ENCODE assay signal across 31 mouse cellular contexts in genomic region chr3:93559961-93560360, GRCm38 (mm10). TPM values are rescaled to one million over a fixed set of nuclear protein-coding genes. Genes with fewer than 3 reads are reported as not detected.
A peak's percentile ranks its signal among the peaks of the same experiment; 100 is the strongest.
DNase-seq lines count a peak whose midpoint lies in the region; ATAC-seq and TF ChIP-seq lines count a peak whose summit lies in the region.
"Had no signal": no experiment of that assay in that cellular context is flagged by ENCODE, and none has a peak within 500 bp of the region (broad histone marks: within the 10 kb centered on the region; RNA-seq: fewer than 3 reads in every experiment).

No protein-coding gene starts in this region.

- H3K4me3 ChIP-seq in gastrocnemius, adult 2 months: peak overlapping the region; percentile 80
- H3K4me3 ChIP-seq in intestine, postnatal 0 days (ENCODE audit: low read depth, low read length): no peak overlapping the region
- H3K4me3 ChIP-seq in intestine, embryonic 15.5 days (replicated peaks): no peak overlapping the region
- H3K4me3 ChIP-seq in megakaryocyte, embryonic 14.5 days (replicated peaks): peak overlapping the region; percentile 71
- H3K4me3 ChIP-seq in myocyte: no peak overlapping the region
- H3K4me3 ChIP-seq in thymus, adult 2 months (ENCODE audit: control insufficient read depth, insufficient read depth, low read length): no peak overlapping the region
- H3K4me3 ChIP-seq: embryonic facial prominence, embryonic 13.5 days; embryonic facial prominence, embryonic 15.5 days; erythroblast, embryonic 14.5 days; forebrain, embryonic 10.5 days; forebrain, embryonic 13.5 days; forebrain, embryonic 15.5 days had no signal

- H3K27ac ChIP-seq in gastrocnemius, adult 2 months: no peak overlapping the region
- no peak overlapping the region for H3K27ac ChIP-seq in intestine, postnatal 0 days (ENCODE audit: low read depth, low read length)
- no peak overlapping the region for H3K27ac ChIP-seq in intestine, embryonic 15.5 days
- H3K27ac ChIP-seq in thymus, adult 2 months (ENCODE audit: control insufficient read depth, insufficient read depth, low read length): no peak overlapping the region
- H3K27ac ChIP-seq: embryonic facial prominence, embryonic 13.5 days; embryonic facial prominence, embryonic 15.5 days; forebrain, embryonic 10.5 days; forebrain, embryonic 13.5 days; forebrain, embryonic 15.5 days had no signal

- H3K79me2 ChIP-seq in myocyte (ENCODE audit: control insufficient read depth, insufficient read depth): peaks cover 77% of the 10 kb centered on the region

- no peak for DNase-seq in gastrocnemius, adult 2 months
- no peak for DNase-seq in gastrocnemius, postnatal 36 days
- DNase-seq in thymus, adult 2 months: no peak
- DNase-seq: adrenal gland, adult 2 months; adrenal gland, postnatal 14 days; adrenal gland, postnatal 36 days; B cell, adult 2 months; cerebellum, adult 11 months; cerebellum, adult 18-20 months; cerebellum, adult 8-10 months; cerebellum, adult 9-11 months; cerebellum, postnatal 14 days; cerebellum, postnatal 36 days; embryo, embryonic 11 days; forebrain, postnatal 0 days had no signal

- H3K4me1 ChIP-seq in intestine, postnatal 0 days (replicated peaks; ENCODE audit: control insufficient read depth, insufficient read depth, low read length): peaks cover 17% of the 10 kb centered on the region
- H3K4me1 ChIP-seq in intestine, embryonic 15.5 days (replicated peaks): peaks cover 16% of the 10 kb centered on the region
- peaks cover 85% of the 10 kb centered on the region for H3K4me1 ChIP-seq in megakaryocyte, embryonic 14.5 days
- peaks cover 18% of the 10 kb centered on the region for H3K4me1 ChIP-seq in thymus, adult 2 months (replicated peaks; ENCODE audit: control insufficient read depth, insufficient read depth, low read length)

- H3K36me3 ChIP-seq in intestine, postnatal 0 days (ENCODE audit: control insufficient read depth, insufficient read depth): peaks cover 52% of the 10 kb centered on the region
- H3K36me3 ChIP-seq in intestine, embryonic 15.5 days: 0 out of 2 replicates have a peak, but pooled peaks cover 2% of the 10 kb centered on the region
- peaks cover 79% of the 10 kb centered on the region for H3K36me3 ChIP-seq in megakaryocyte, embryonic 14.5 days (replicated peaks; ENCODE audit: low read length)
- H3K36me3 ChIP-seq in myocyte (ENCODE audit: control insufficient read depth, insufficient read depth): peaks cover 66% of the 10 kb centered on the region
- peaks cover 44% of the 10 kb centered on the region for H3K36me3 ChIP-seq in thymus, adult 2 months (ENCODE audit: control insufficient read depth, insufficient read depth, low read length)
- H3K36me3 ChIP-seq: forebrain, embryonic 10.5 days; forebrain, embryonic 15.5 days; G1E had no signal

- H3K9me3 ChIP-seq in intestine, postnatal 0 days (ENCODE audit: control insufficient read depth): no peaks in the 10 kb centered on the region
- H3K9me3 ChIP-seq in intestine, embryonic 15.5 days: no peaks in the 10 kb centered on the region
- H3K9me3 ChIP-seq in megakaryocyte, embryonic 14.5 days: no peaks in the 10 kb centered on the region
- H3K9me3 ChIP-seq: embryonic facial prominence, embryonic 13.5 days; embryonic facial prominence, embryonic 15.5 days; forebrain, embryonic 10.5 days; forebrain, embryonic 13.5 days; forebrain, embryonic 15.5 days had no signal

- intact Hi-C loops in gastrocnemius, adult 2 months (cut with DNase I): no loop called here
- intact Hi-C loops in gastrocnemius, postnatal 36 days (cut with DNase I): no loop called here

- no peak for ATAC-seq in intestine, postnatal 0 days
- ATAC-seq in intestine, embryonic 15.5 days: no peak
- no peak for ATAC-seq in megakaryocyte, adult 5-6 weeks (ENCODE audit: poor library complexity, severe bottlenecking)
- ATAC-seq: activated CD4-positive, CD25-positive, alpha-beta regulatory T cell, adult 4 months; CD4-positive, CD25-positive, alpha-beta regulatory T cell, adult 4 months; forebrain, embryonic 13.5 days; forebrain, embryonic 15.5 days; forebrain, postnatal 0 days; Patski had no signal

- 78% methylated on average over 6 of the region's 6 CpGs for WGBS in intestine, postnatal 0 days
- 85% methylated on average over 6 of the region's 6 CpGs for WGBS in intestine, embryonic 15.5 days
- WGBS in thymus, adult 2 months: 94% methylated on average over 6 of the region's 6 CpGs

- no peak overlapping the region for H3K9ac ChIP-seq in intestine, postnatal 0 days (ENCODE audit: low read depth, low read length)
- no peak overlapping the region for H3K9ac ChIP-seq in intestine, embryonic 15.5 days
- H3K9ac ChIP-seq: embryonic facial prominence, embryonic 13.5 days; embryonic facial prominence, embryonic 15.5 days; forebrain, embryonic 13.5 days; forebrain, embryonic 15.5 days; forebrain, postnatal 0 days had no signal

- no peak overlapping the region for H3ac ChIP-seq in myocyte (ENCODE audit: control insufficient read depth, insufficient read length)

- no peak for TF ChIP-seq POLR2A in myocyte (IDR thresholded peaks at IDR 0.05; ENCODE audit: insufficient read length, low read depth)
- TF ChIP-seq POLR2A in thymus, adult 2 months (IDR thresholded peaks at IDR 0.05; ENCODE audit: control insufficient read depth, extremely low read depth, insufficient read depth, low read length, poor library complexity): no peak

- H3K27me3 ChIP-seq in intestine, postnatal 0 days (replicated peaks; ENCODE audit: control insufficient read depth, insufficient read depth, low read length): no peaks in the 10 kb centered on the region
- no peaks in the 10 kb centered on the region for H3K27me3 ChIP-seq in intestine, embryonic 15.5 days (replicated peaks)
- H3K27me3 ChIP-seq in megakaryocyte, embryonic 14.5 days (replicated peaks): no peaks in the 10 kb centered on the region
- H3K27me3 ChIP-seq in myocyte (ENCODE audit: control insufficient read depth, insufficient read depth, insufficient read length): no peaks in the 10 kb centered on the region
- H3K27me3 ChIP-seq in thymus, adult 2 months (ENCODE audit: control insufficient read depth, insufficient read depth, low read length): no peaks in the 10 kb centered on the region
- H3K27me3 ChIP-seq: CH12.LX; embryonic facial prominence, embryonic 13.5 days; embryonic facial prominence, embryonic 15.5 days; forebrain, embryonic 13.5 days; forebrain, embryonic 15.5 days; Patski had no signal

- peak overlapping the region; percentile 13; the same call in 1 of the 2 replicates for H3K4me2 ChIP-seq in intestine, postnatal 0 days (replicated peaks; ENCODE audit: low read depth)
- no peak overlapping the region for H3K4me2 ChIP-seq in intestine, embryonic 15.5 days (replicated peaks)
- peak overlapping the region; percentile 96 for H3K4me2 ChIP-seq in myocyte (ENCODE audit: low read depth)
- H3K4me2 ChIP-seq: embryonic facial prominence, embryonic 13.5 days; embryonic facial prominence, embryonic 15.5 days; forebrain, embryonic 13.5 days; forebrain, embryonic 15.5 days had no signal

- TF ChIP-seq CTCF in gastrocnemius, adult 2 months (IDR thresholded peaks at IDR 0.05): no peak
- no peak for TF ChIP-seq CTCF in intestine, postnatal 0 days (IDR thresholded peaks at IDR 0.05; ENCODE audit: low read depth)
- no peak for TF ChIP-seq CTCF in thymus, adult 2 months (IDR thresholded peaks at IDR 0.05; ENCODE audit: borderline replicate concordance, control insufficient read depth, extremely low read depth, insufficient read depth, low read length, poor library complexity)

TF ChIP-seq in myocyte, 11 proteins besides CTCF, POLR2A, EP300 and RAD21:
- TF ChIP-seq MYOD1 (IDR thresholded peaks at IDR 0.05; ENCODE audit: control insufficient read depth in 1 of 3, insufficient read length in 2 of 3, low read depth in 2 of 3): no peak
- TF ChIP-seq SRF (IDR thresholded peaks at IDR 0.05; ENCODE audit: control insufficient read depth, insufficient read length, low read depth): no peak
- TF ChIP-seq E2F4 (IDR thresholded peaks at IDR 0.05; ENCODE audit: insufficient read depth): no peak
- no peak for TF ChIP-seq REST (IDR thresholded peaks at IDR 0.05; ENCODE audit: insufficient read depth, insufficient read length)
- TF ChIP-seq POLR2AphosphoS2 (IDR thresholded peaks at IDR 0.05; ENCODE audit: insufficient read length, low read depth): peak; percentile 20

RNA-seq across cellular contexts. Expression of gene S100a10, which starts 5.1 kb away (rescaled TPM):
- 10 to 100 TPM; 29.0 to 61.7 TPM for total RNA-seq in gastrocnemius, adult 2 months (2021)
- 10 to 100 TPM; 38.8 to 50.5 TPM for total RNA-seq in gastrocnemius, postnatal 36 days (2021)
- polyA plus RNA-seq in intestine, postnatal 0 days (2015; fragmentation: Nextera tagmentation; extraction: Ambion mirVana): 733 and 887 TPM in 2 replicates
- polyA plus RNA-seq in intestine, embryonic 15.5 days (2015; fragmentation: Nextera tagmentation; extraction: Ambion mirVana): 640 and 689 TPM in 2 replicates
- polyA plus RNA-seq in megakaryocyte, embryonic 14.5 days (2012; ENCODE audit: insufficient read depth, low replicate concordance): 22.4 and 116 TPM in 2 replicates
- 967 and 993 TPM in 2 replicates for total RNA-seq in megakaryocyte, adult 5-6 weeks (2015)
- total RNA-seq in megakaryocyte, adult 5-6 weeks (2017): 1,318 and 1,661 TPM in 2 replicates
- 788 TPM for polyA plus RNA-seq in myocyte (2012; fragmentation: generic; extraction: Trizol)
- 99.3 and 121 TPM in 2 replicates for polyA plus RNA-seq in thymus, adult 2 months (2012; rRNA removed)
- total RNA-seq: G1E had no signal
- polyA plus RNA-seq: G1E had no signal

RNA-seq across cellular contexts. Expression of gene S100a11, which starts 39.7 kb away (rescaled TPM):
- total RNA-seq in gastrocnemius, adult 2 months (2021): 10 to 100 TPM; 27.0 to 48.3 TPM
- 10 to 100 TPM; 37.6 to 43.6 TPM for total RNA-seq in gastrocnemius, postnatal 36 days (2021)
- 965 and 1,093 TPM in 2 replicates for polyA plus RNA-seq in intestine, postnatal 0 days (2015; fragmentation: Nextera tagmentation; extraction: Ambion mirVana)
- polyA plus RNA-seq in intestine, embryonic 15.5 days (2015; fragmentation: Nextera tagmentation; extraction: Ambion mirVana): 826 and 951 TPM in 2 replicates
- polyA plus RNA-seq in megakaryocyte, embryonic 14.5 days (2012; ENCODE audit: insufficient read depth, low replicate concordance): 4.3 and 39.4 TPM in 2 replicates
- 3,100 and 3,549 TPM in 2 replicates for total RNA-seq in megakaryocyte, adult 5-6 weeks (2015)
- total RNA-seq in megakaryocyte, adult 5-6 weeks (2017): 217 and 333 TPM in 2 replicates
- 1,972 TPM for polyA plus RNA-seq in myocyte (2012; fragmentation: generic; extraction: Trizol)
- polyA plus RNA-seq in thymus, adult 2 months (2012; rRNA removed): 134 and 151 TPM in 2 replicates
- total RNA-seq: G1E had no signal
- polyA plus RNA-seq: G1E had no signal

Comparison
In these comparisons a context has a peak if more than half of its experiments do, and no peak if none do; other contexts are left out.
1. H3K4me3 ChIP-seq: peak in gastrocnemius, adult 2 months (single experiment) and megakaryocyte, embryonic 14.5 days (single experiment); none in intestine, postnatal 0 days (single experiment), intestine, embryonic 15.5 days (single experiment), myocyte (single experiment) and thymus, adult 2 months (single experiment).